Mouse (Mus musculus) embryonic facial prominence, embryonic 13.5 days (tissue): ENCODE data around the gene Kyat1. TPM values are rescaled to one million over a fixed set of nuclear protein-coding genes. Genes with fewer than 3 reads are reported as not detected.
A peak's percentile ranks its signal among the peaks of the same experiment; 100 is the strongest.

Experiments used
- ATAC-seq: fragments of 200-750 bp; cut with Nextera tagmentation; 2 replicates; pipeline ENCODE4 v1.8.0; 2017; ENCODE audit warnings: low read depth; ENCODE audit not compliant: insufficient number of reproducible peaks, insufficient read depth, low FRiP score, low TSS enrichment
- H3K27ac ChIP-seq: fragments of 300-500 bp; sonication (generic); 2 replicates; pipeline ENCODE4 v1.5.1; 2015; ENCODE audit warnings: moderate library complexity, mild to moderate bottlenecking, inconsistent platforms
- H3K27me3 ChIP-seq: fragments of 300-500 bp; sonication (generic); 2 replicates; pipeline ENCODE4 v1.6.1; 2015; ENCODE audit warnings: mild to moderate bottlenecking, inconsistent platforms
- H3K36me3 ChIP-seq: fragments of 300-500 bp; sonication (generic); 2 replicates; pipeline ENCODE4 v1.6.1; 2015; ENCODE audit warnings: mild to moderate bottlenecking, inconsistent platforms
- H3K4me1 ChIP-seq: fragments of 300-500 bp; sonication (generic); 2 replicates; pipeline ENCODE4 v1.6.1; 2015; ENCODE audit warnings: inconsistent platforms
- H3K4me2 ChIP-seq: fragments of 300-500 bp; sonication (generic); 2 replicates; pipeline ENCODE4 v1.6.1; 2015; ENCODE audit warnings: moderate library complexity, mild to moderate bottlenecking, inconsistent platforms
- H3K4me3 ChIP-seq: fragments of 300-500 bp; sonication (generic); 2 replicates; pipeline ENCODE4 v1.5.1; 2015; ENCODE audit warnings: mild to moderate bottlenecking, inconsistent platforms
- H3K9ac ChIP-seq: fragments of 300-500 bp; sonication (generic); 2 replicates; pipeline ENCODE4 v1.6.1; 2015; ENCODE audit warnings: mild to moderate bottlenecking, inconsistent platforms
- H3K9me3 ChIP-seq: fragments of 300-500 bp; sonication (generic); 2 replicates; pipeline ENCODE4 v1.6.1; 2016; ENCODE audit warnings: inconsistent platforms
- WGBS: fragments of 180-500 bp; shearing (Covaris S2); methylation state at CpG from one replicate; pipeline ENCODE4 v1.1.7; 2015; ENCODE audit warnings: mixed read lengths; 5-methylcytosine and 5-hydroxymethylcytosine counted together
- polyA plus RNA-seq: library from polyadenylated mRNA; unstranded; fragments of >200 nt; fragmentation: Nextera tagmentation; extraction: Ambion mirVana; gene quantifications from 2 replicates; pipeline ENCODE4 v1.2.1, GENCODE M21; 2015

Gene Kyat1
- polyA plus RNA-seq, 1 experiment from 2014 or later: 9.4 TPM

DNA sequence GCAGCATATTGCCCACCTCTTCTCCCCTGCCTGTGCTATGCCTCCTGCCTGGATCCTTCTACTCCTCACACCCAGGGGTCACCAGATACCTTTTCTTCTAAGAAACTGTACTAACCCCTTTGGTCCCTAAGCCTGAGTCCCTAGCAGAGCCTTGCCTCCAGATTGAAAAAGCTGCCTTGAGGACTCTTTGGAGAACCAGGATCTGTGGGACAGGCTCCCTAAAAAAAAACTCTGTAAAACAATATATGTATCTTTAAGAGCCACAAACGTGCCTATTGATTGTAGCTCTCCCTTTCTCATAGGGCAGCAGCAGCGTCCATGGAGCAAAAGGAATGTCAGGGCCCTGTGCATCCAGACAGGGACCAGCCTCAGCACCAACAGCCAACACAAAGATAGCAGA lies 34.6 kb upstream of the Kyat1 start, which contains the start of gene Gm28035:
TSS of gene Gm28035 (plus strand) at position 301 of the 400 bp plus-strand sequence.
- H3K36me3 ChIP-seq: peaks cover 46% of the 10 kb centered on the region
- WGBS: 87% methylated on average over 2 of the region's 2 CpGs
- peak within 1 kb of the TSS; percentile 88 for H3K4me2 ChIP-seq
- H3K9me3 ChIP-seq: no peaks in the 10 kb centered on the region
- no peaks in the 10 kb centered on the region for H3K27me3 ChIP-seq
- H3K4me3 ChIP-seq: peak within 1 kb of the TSS; percentile 71; the same call in 1 of the 2 replicates
- no peak within 1 kb of the TSS for H3K27ac ChIP-seq
- ATAC-seq: no peak
- peak within 1 kb of the TSS; percentile 77 for H3K9ac ChIP-seq
- peaks cover 23% of the 10 kb centered on the region for H3K4me1 ChIP-seq

DNA sequence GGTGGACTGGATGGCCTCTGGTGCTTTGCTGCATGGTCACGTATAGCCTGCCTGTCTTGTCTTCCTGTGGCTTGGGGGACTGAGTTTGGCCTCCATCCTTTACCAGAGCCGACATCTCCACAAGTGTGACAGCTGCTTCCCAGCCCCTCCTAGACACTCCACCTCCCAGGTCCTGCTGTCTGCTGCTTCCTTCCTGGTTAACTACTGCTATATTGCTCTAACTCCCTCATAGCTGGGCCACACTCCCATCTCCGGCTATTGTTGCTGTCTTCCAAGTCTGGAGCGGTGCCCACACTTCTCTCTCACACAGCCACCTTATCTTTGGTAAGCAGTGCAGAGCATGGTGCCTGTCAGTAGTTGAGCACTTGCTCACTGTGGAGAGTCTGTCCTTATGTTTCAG lies 34.1 kb upstream of the Kyat1 start:
- ATAC-seq: no peak
- peak overlapping the region; percentile 77; the same call in 1 of the 2 replicates for H3K9ac ChIP-seq
- no peaks in the 10 kb centered on the region for H3K27me3 ChIP-seq
- H3K36me3 ChIP-seq: peaks cover 42% of the 10 kb centered on the region
- H3K4me2 ChIP-seq: no peak overlapping the region; the same call in 1 of the 2 replicates
- H3K27ac ChIP-seq: no peak overlapping the region
- WGBS: 78% methylated on average over 4 of the region's 4 CpGs
- H3K4me3 ChIP-seq: no peak overlapping the region
- H3K9me3 ChIP-seq: no peaks in the 10 kb centered on the region
- peaks cover 23% of the 10 kb centered on the region for H3K4me1 ChIP-seq

DNA sequence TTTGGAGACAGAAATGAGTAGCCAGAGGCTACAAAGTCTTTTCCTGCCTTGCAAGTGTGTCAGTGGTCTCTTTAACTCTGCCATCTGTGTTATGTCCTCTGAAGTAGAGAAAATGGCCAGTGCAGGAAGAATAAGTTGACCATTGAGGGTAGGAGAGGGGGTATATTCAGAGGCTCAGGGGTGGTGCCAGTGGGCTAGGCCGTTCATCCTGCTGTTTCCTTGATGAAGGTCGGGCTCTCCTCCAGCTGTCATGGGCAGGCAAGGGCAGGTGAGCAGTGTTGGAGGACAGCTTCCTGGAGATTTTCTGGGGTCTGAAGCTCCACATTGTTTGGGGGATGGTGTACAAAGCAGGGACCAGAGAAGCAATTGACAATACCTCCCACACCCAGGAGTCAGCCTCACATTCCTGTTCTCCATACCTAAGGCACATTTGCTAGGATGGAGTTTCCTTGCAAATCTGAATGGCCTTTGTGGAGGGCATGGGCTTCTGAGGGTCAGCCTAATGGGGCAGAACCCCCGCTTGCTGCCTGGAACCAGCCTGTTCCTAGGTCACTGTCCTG lies 33.3 kb upstream of the Kyat1 start:
- no peaks in the 10 kb centered on the region for H3K27me3 ChIP-seq
- H3K36me3 ChIP-seq: peaks cover 36% of the 10 kb centered on the region
- H3K9ac ChIP-seq: peak overlapping the region; percentile 77
- H3K4me1 ChIP-seq: peaks cover 23% of the 10 kb centered on the region
- no peak for ATAC-seq
- WGBS: 71% methylated on average over 3 of the region's 3 CpGs
- peak overlapping the region; percentile 88 for H3K4me2 ChIP-seq
- H3K9me3 ChIP-seq: no peaks in the 10 kb centered on the region
- H3K27ac ChIP-seq: no peak overlapping the region; the same call in 1 of the 2 replicates
- H3K4me3 ChIP-seq: peak overlapping the region; percentile 71

- H3K9me3 ChIP-seq: no peaks in the 10 kb centered on the region
- peaks cover 20% of the 10 kb centered on the region for H3K4me1 ChIP-seq
- peak overlapping the region; percentile 77 for H3K9ac ChIP-seq
- peak; percentile 85 for ATAC-seq
- H3K4me2 ChIP-seq: peak overlapping the region; percentile 88
- peak overlapping the region; percentile 85 for H3K27ac ChIP-seq
- H3K4me3 ChIP-seq: peak overlapping the region; percentile 71
- H3K36me3 ChIP-seq: peaks cover 25% of the 10 kb centered on the region
- WGBS: under 1% methylated on average over 38 of the region's 42 CpGs
- no peaks in the 10 kb centered on the region for H3K27me3 ChIP-seq
Measured at GRCm38 (mm10) chr2:30237881-30238280, 32.2 kb upstream of the Kyat1 start.

GRCm38 (mm10) chr2:30237199-30237880 lies 31.7 kb upstream of the Kyat1 start, which contains the start of gene Lrrc8a:
Lrrc8a (plus strand) TSS chr2:30237715.
- H3K4me1 ChIP-seq: peaks cover 20% of the 10 kb centered on the region
- H3K27ac ChIP-seq: peak within 1 kb of the TSS; percentile 85
- peak within 1 kb of the TSS; percentile 88 for H3K4me2 ChIP-seq
- peak within 1 kb of the TSS; percentile 77 for H3K9ac ChIP-seq
- peak; percentile 94 for ATAC-seq
- H3K4me3 ChIP-seq: peak within 1 kb of the TSS; percentile 71
- H3K36me3 ChIP-seq: peaks cover 20% of the 10 kb centered on the region
- no peaks in the 10 kb centered on the region for H3K27me3 ChIP-seq
- under 1% methylated on average over 60 of the region's 67 CpGs for WGBS
- H3K9me3 ChIP-seq: no peaks in the 10 kb centered on the region

DNA sequence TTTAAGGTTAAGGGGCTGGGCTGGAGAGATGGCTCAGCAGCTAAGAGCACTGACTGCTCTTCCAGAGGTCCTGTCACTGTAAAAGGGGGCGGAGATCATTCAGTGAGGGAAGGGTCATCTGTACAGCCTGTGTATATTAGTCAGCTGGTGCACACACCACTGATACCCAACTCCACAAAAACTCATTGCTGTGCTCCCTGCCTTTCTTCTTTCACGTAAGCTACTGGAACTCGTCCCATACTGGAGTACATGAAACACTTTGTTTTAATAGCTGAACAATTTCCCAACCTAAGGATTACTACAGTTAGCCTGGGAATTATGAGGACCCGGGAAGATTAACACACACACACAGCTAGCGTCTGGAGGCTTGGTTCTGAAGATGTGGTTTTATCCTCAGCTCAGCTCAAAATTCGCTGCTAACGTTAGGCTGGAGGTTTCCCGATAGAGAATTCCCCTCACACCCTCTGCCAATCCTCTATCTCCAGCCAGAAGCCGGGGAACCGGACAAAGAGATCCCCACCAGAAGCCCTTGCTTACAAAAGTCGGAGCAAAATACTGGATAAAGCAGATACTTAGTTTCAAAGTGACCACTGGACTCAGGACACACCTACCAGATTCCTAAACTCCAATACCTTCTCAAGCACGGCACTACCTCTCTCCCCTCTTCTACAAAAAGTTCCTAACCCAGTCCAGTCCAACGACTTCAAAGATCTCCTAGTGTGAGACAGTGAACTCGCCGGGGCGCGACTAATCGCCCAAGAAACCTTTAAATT lies 31.0 kb upstream of the Kyat1 start:
- Histone ChIP-seq H3K4me3 (peak overlapping the region; percentile 71), H3K27me3 (no peaks in the 10 kb centered on the region), H3K36me3 (peaks cover 12% of the 10 kb centered on the region), H3K9me3 (no peaks in the 10 kb centered on the region), H3K4me2 (peak overlapping the region; percentile 88), H3K27ac (peak overlapping the region; percentile 85), H3K9ac (peak overlapping the region; percentile 77), H3K4me1 (peaks cover 20% of the 10 kb centered on the region)
- 3% methylated on average over 18 of the region's 18 CpGs for WGBS
- no peak for ATAC-seq

- no peak overlapping the region for H3K4me3 ChIP-seq
- WGBS: 75% methylated on average over 5 of the region's 5 CpGs
- peaks cover 3% of the 10 kb centered on the region for H3K36me3 ChIP-seq
- ATAC-seq: no peak
- peaks cover 20% of the 10 kb centered on the region for H3K4me1 ChIP-seq
- no peak overlapping the region for H3K27ac ChIP-seq
- no peaks in the 10 kb centered on the region for H3K27me3 ChIP-seq
- no peak overlapping the region for H3K4me2 ChIP-seq
- no peak overlapping the region for H3K9ac ChIP-seq
- 0 out of 2 replicates have a peak, but pooled peaks cover 1% of the 10 kb centered on the region for H3K9me3 ChIP-seq
Measured at GRCm38 (mm10) chr2:30235593-30235992, 29.9 kb upstream of the Kyat1 start.

- WGBS: 89% methylated on average over 5 of the region's 5 CpGs
Measured at GRCm38 (mm10) chr2:30216293-30216692, 10.6 kb upstream of the Kyat1 start.

DNA sequence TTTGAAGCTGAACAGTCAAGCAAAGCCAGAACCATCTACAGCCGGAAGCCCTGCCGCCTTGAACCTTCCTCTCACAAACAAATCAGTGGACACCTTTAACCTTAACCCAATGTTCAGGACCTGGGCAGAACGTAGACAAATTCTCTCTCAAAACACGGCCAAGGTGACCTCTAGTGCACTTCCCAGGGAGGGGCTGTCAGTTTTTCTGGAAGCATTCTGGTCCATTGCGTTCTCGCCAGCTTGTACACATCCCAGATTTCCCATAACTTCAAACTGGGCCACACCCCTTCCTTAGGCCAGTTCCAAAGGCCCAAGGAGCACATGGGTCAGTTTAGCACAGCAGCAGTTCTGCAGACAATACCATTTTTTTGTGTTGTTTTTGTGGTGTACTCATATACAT lies 9.8 kb upstream of the Kyat1 start:
- Histone ChIP-seq H3K27me3 (no peaks in the 10 kb centered on the region), H3K4me1 (no peaks in the 10 kb centered on the region), H3K36me3 (no peaks in the 10 kb centered on the region), H3K4me3 (no peak overlapping the region), H3K4me2 (no peak overlapping the region), H3K27ac (no peak overlapping the region), H3K9me3 (no peaks in the 10 kb centered on the region), H3K9ac (no peak overlapping the region)
- ATAC-seq: no peak
- 82% methylated on average over 6 of the region's 6 CpGs for WGBS

More at GRCm38 (mm10) chr2:30216293-30216692, 10.6 kb upstream of the Kyat1 start:
- no peaks in the 10 kb centered on the region for H3K36me3 ChIP-seq
- no peaks in the 10 kb centered on the region for H3K9me3 ChIP-seq
- no peak overlapping the region for H3K4me3 ChIP-seq
- H3K27me3 ChIP-seq: no peaks in the 10 kb centered on the region
- no peaks in the 10 kb centered on the region for H3K4me1 ChIP-seq
- no peak overlapping the region for H3K27ac ChIP-seq
- no peak overlapping the region for H3K9ac ChIP-seq
- H3K4me2 ChIP-seq: no peak overlapping the region
- no peak for ATAC-seq

DNA sequence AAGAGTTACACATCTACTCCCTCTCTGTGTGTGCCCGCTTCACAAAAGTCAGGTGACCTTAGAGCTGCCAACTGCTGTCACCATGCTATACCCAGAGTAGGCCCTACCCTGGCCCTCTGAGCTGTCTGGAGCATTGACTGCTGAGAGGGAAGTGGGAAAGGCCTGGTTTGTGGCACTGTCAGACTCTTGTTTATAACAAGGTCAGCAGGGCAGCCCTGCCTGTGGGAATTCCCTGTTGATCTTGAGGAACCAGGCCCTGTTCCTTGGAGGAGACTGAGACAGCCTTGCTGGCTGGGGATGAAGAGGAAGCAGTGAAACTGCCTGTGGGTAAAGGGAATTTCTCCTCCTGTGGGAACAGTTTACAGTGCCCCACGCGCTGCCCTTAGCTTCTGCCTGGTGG lies 9.1 kb upstream of the Kyat1 start:
- no peaks in the 10 kb centered on the region for H3K36me3 ChIP-seq
- 86% methylated on average over 3 of the region's 3 CpGs for WGBS
- no peak overlapping the region for H3K4me3 ChIP-seq

GRCm38 (mm10) chr2:30212951-30213350 lies 7.3 kb upstream of the Kyat1 start:
- Histone ChIP-seq H3K27ac (no peak overlapping the region), H3K27me3 (no peaks in the 10 kb centered on the region), H3K9me3 (no peaks in the 10 kb centered on the region), H3K9ac (no peak overlapping the region), H3K36me3 (no peaks in the 10 kb centered on the region), H3K4me2 (no peak overlapping the region), H3K4me1 (no peaks in the 10 kb centered on the region), H3K4me3 (no peak overlapping the region)
- WGBS: 76% methylated on average over 1 of the region's 1 CpGs
- ATAC-seq: no peak

More for the DNA sequence above, 9.1 kb upstream of the Kyat1 start:
- no peak overlapping the region for H3K27ac ChIP-seq
- ATAC-seq: no peak
- no peak overlapping the region for H3K4me2 ChIP-seq
- H3K9me3 ChIP-seq: no peaks in the 10 kb centered on the region
- H3K4me1 ChIP-seq: no peaks in the 10 kb centered on the region
- no peaks in the 10 kb centered on the region for H3K27me3 ChIP-seq
- no peak overlapping the region for H3K9ac ChIP-seq
